Mouse (Mus musculus): ENCODE measurements around the gene Ccr1. TPM values are rescaled to one million over a fixed set of nuclear protein-coding genes. Genes with fewer than 3 reads are reported as not detected.

Ccr1 gene
- total and polyA plus RNA-seq, 3 experiments: 1.6 to 4.9 (median 1.6) TPM

- Histone ChIP-seq H3K36me3 (replicated peaks in 1 of 2; ENCODE audit: control insufficient read depth in 1 of 2, insufficient read depth in 1 of 2, low read length in 1 of 2) (no peaks in the 10 kb centered on the region), H3K9me3 (replicated peaks; ENCODE audit: low read length) (no peaks in the 10 kb centered on the region), H3K27me3 (replicated peaks) (no peaks in the 10 kb centered on the region), H3K4me1 (ENCODE audit: control insufficient read depth in 1 of 2, insufficient read depth in 2 of 2) (no peaks in the 10 kb centered on the region), H3K79me2 (replicated peaks; ENCODE audit: control insufficient read depth, extremely low read depth, insufficient read depth, poor library complexity, severe bottlenecking) (no peaks in the 10 kb centered on the region), H3K9ac (ENCODE audit: insufficient read depth, low read depth) (no peak overlapping the region), H3K4me2 (ENCODE audit: insufficient read depth, low read depth, poor library complexity, severe bottlenecking) (no peak overlapping the region), H3K4me3 (replicated peaks in 1 of 3; ENCODE audit: low read depth in 2 of 3, low read length in 2 of 3, poor library complexity in 1 of 3) (no peak overlapping the region), H3K27ac (ENCODE audit: insufficient read depth, low read depth) (no peak overlapping the region)
- in situ Hi-C loops (cut with MboI; ENCODE audit: low pct_ligation_motif_present, low pct_unique_long_range_greater_than_20kb, low sequenced_read_pairs): no loop called here
- no peak for TF ChIP-seq RCOR1 (conservative IDR thresholded peaks at IDR 0.05; ENCODE audit: low read depth, low read length)
- no peak for TF ChIP-seq MAX (IDR thresholded peaks at IDR 0.05; ENCODE audit: low read length)
- TF ChIP-seq E2F4 (IDR thresholded peaks at IDR 0.05; ENCODE audit: insufficient replicate concordance, low read depth, low read length): no peak
- TF ChIP-seq NRF1 (IDR thresholded peaks at IDR 0.05; ENCODE audit: low read depth, low read length): no peak
- no peak for TF ChIP-seq POLR2AphosphoS2 (IDR thresholded peaks at IDR 0.05; ENCODE audit: low read depth, low read length)
- no peak for TF ChIP-seq MXI1 (IDR thresholded peaks at IDR 0.05; ENCODE audit: low read depth, low read length)
- no peak for TF ChIP-seq ZKSCAN1 (IDR thresholded peaks at IDR 0.05; ENCODE audit: borderline replicate concordance, low read depth, low read length)
- TF ChIP-seq JUND (conservative IDR thresholded peaks at IDR 0.05; ENCODE audit: low read depth, low read length): no peak
- TF ChIP-seq USF1 (IDR thresholded peaks at IDR 0.05; ENCODE audit: low read depth, low read length): no peak
- no peak for DNase-seq (ENCODE audit: extremely low read depth)
- dilution Hi-C loops (cut with MboI; ENCODE audit: extremely low pct_ligation_motif_present, extremely low pct_unique_long_range_greater_than_20kb, low sequenced_read_pairs): no loop called here
Observed at GRCm38 (mm10) chr9:124014985-124015652, 46.6 kb upstream of the Ccr1 start.

- in situ Hi-C loops (cut with MboI; ENCODE audit: low pct_ligation_motif_present, low pct_unique_long_range_greater_than_20kb, low sequenced_read_pairs): no loop called here
- Histone ChIP-seq H3K79me2 (replicated peaks; ENCODE audit: control insufficient read depth, extremely low read depth, insufficient read depth, poor library complexity, severe bottlenecking) (no peaks in the 10 kb centered on the region), H3K9me3 (replicated peaks; ENCODE audit: low read length) (no peaks in the 10 kb centered on the region), H3K4me1 (ENCODE audit: control insufficient read depth in 1 of 2, insufficient read depth in 2 of 2) (no peaks in the 10 kb centered on the region), H3K4me2 (ENCODE audit: insufficient read depth, low read depth, poor library complexity, severe bottlenecking) (no peak overlapping the region), H3K9ac (ENCODE audit: insufficient read depth, low read depth) (no peak overlapping the region), H3K27ac (ENCODE audit: insufficient read depth, low read depth) (no peak overlapping the region), H3K4me3 (replicated peaks in 1 of 3; ENCODE audit: low read depth in 2 of 3, low read length in 2 of 3, poor library complexity in 1 of 3) (no peak overlapping the region), H3K36me3 (replicated peaks in 1 of 2; ENCODE audit: control insufficient read depth in 1 of 2, insufficient read depth in 1 of 2, low read length in 1 of 2) (no peaks in the 10 kb centered on the region), H3K27me3 (replicated peaks) (no peaks in the 10 kb centered on the region)
- TF ChIP-seq KAT2A (IDR thresholded peaks at IDR 0.05; ENCODE audit: insufficient replicate concordance, low read length) (no peak), ELF1 (IDR thresholded peaks at IDR 0.05; ENCODE audit: low read depth, low read length) (no peak), ZNF384 (IDR thresholded peaks at IDR 0.05; ENCODE audit: low read depth, low read length) (no peak), POLR2A (IDR thresholded peaks at IDR 0.05; ENCODE audit: low read depth, low read length) (no peak), ETS1 (conservative IDR thresholded peaks at IDR 0.05; ENCODE audit: low read depth, low read length) (no peak), MYC (IDR thresholded peaks at IDR 0.05; ENCODE audit: low read depth, low read length) (no peak), SIN3A (IDR thresholded peaks at IDR 0.05; ENCODE audit: low read length) (no peak), TCF12 (IDR thresholded peaks at IDR 0.05; ENCODE audit: low read depth, low read length) (no peak), ZMIZ1 (IDR thresholded peaks at IDR 0.05; ENCODE audit: low read depth, low read length) (no peak), HCFC1 (IDR thresholded peaks at IDR 0.05; ENCODE audit: low read depth, low read length) (no peak), JUN (IDR thresholded peaks at IDR 0.05; ENCODE audit: insufficient read depth, low read depth, low read length) (no peak), NELFE (IDR thresholded peaks at IDR 0.05; ENCODE audit: low read depth, low read length) (no peak), MXI1 (IDR thresholded peaks at IDR 0.05; ENCODE audit: low read depth, low read length) (no peak), MEF2A (IDR thresholded peaks at IDR 0.05; ENCODE audit: borderline replicate concordance, low read depth, low read length) (no peak), EP300 (IDR thresholded peaks at IDR 0.05; ENCODE audit: low read length) (no peak), CHD2 (IDR thresholded peaks at IDR 0.05; ENCODE audit: low read length) (no peak), BHLHE40 (IDR thresholded peaks at IDR 0.05; ENCODE audit: low read depth, low read length) (no peak), CHD1 (IDR thresholded peaks at IDR 0.05; ENCODE audit: low read depth, low read length) (no peak), GABPA (IDR thresholded peaks at IDR 0.05; ENCODE audit: insufficient replicate concordance, low read depth, low read length) (no peak), SMC3 (IDR thresholded peaks at IDR 0.05; ENCODE audit: low read depth, low read length) (no peak)
- dilution Hi-C loops (cut with MboI; ENCODE audit: extremely low pct_ligation_motif_present, extremely low pct_unique_long_range_greater_than_20kb, low sequenced_read_pairs): no loop called here
- DNase-seq (ENCODE audit: extremely low read depth): no peak
Observed at GRCm38 (mm10) chr9:124013270-124013669, 44.8 kb upstream of the Ccr1 start.
